Mouse (Mus musculus) midbrain, embryonic 13.5 days (tissue): ENCODE results near the gene Msantd2. TPM values are rescaled to one million over a fixed set of nuclear protein-coding genes. Genes with fewer than 3 reads are reported as not detected.
A peak's percentile ranks its signal among the peaks of the same experiment; 100 is the strongest.

Experiments
- ATAC-seq: fragments of 200-750 bp; cut with Nextera tagmentation; 2 replicates; pipeline ENCODE4 v1.8.0; 2017; ENCODE audit warnings: mild to moderate bottlenecking, moderate TSS enrichment, moderate library complexity
- H3K27ac ChIP-seq: fragments of 300-500 bp; sonication (generic); 2 replicates; pipeline ENCODE4 v1.5.1; 2015; ENCODE audit warnings: inconsistent platforms, mild to moderate bottlenecking, moderate library complexity
- H3K27me3 ChIP-seq: fragments of 300-500 bp; sonication (generic); 2 replicates; pipeline ENCODE4 v1.6.1; 2015; ENCODE audit warnings: mild to moderate bottlenecking, inconsistent platforms
- H3K36me3 ChIP-seq: fragments of 300-500 bp; sonication (generic); 2 replicates; pipeline ENCODE4 v1.6.1; 2015; ENCODE audit warnings: mild to moderate bottlenecking, inconsistent platforms
- H3K4me1 ChIP-seq: fragments of 300-500 bp; sonication (generic); replicated peaks from 2 replicates; pipeline ENCODE4 v1.6.1; 2015; ENCODE audit warnings: inconsistent platforms
- H3K4me2 ChIP-seq: fragments of 300-500 bp; sonication (generic); replicated peaks from 2 replicates; pipeline ENCODE4 v1.6.1; 2015; ENCODE audit warnings: moderate library complexity, mild to moderate bottlenecking, inconsistent platforms
- H3K4me3 ChIP-seq: fragments of 300-500 bp; sonication (generic); replicated peaks from 2 replicates; pipeline ENCODE4 v1.5.1; 2015; ENCODE audit warnings: mild to moderate bottlenecking, inconsistent platforms
- H3K9ac ChIP-seq: fragments of 300-500 bp; sonication (generic); replicated peaks from 2 replicates; pipeline ENCODE4 v1.6.1; 2015; ENCODE audit warnings: mild to moderate bottlenecking, inconsistent platforms
- H3K9me3 ChIP-seq: fragments of 300-500 bp; sonication (generic); 2 replicates; pipeline ENCODE4 v1.6.1; 2016; ENCODE audit warnings: mild to moderate bottlenecking, inconsistent platforms
- WGBS: fragments of 180-500 bp; shearing (Covaris S2); methylation state at CpG from one replicate; pipeline ENCODE4 v1.1.7; 2015; 5-methylcytosine and 5-hydroxymethylcytosine counted together
- polyA plus RNA-seq: library from polyadenylated mRNA; unstranded; fragments of >200 nt; fragmentation: Nextera tagmentation; extraction: Ambion mirVana; gene quantifications from 2 replicates; pipeline ENCODE4 v1.2.1, GENCODE M21; 2015

The Msantd2 gene
- polyA plus RNA-seq, 1 experiment from 2014 or later: 36.5 TPM

DNA sequence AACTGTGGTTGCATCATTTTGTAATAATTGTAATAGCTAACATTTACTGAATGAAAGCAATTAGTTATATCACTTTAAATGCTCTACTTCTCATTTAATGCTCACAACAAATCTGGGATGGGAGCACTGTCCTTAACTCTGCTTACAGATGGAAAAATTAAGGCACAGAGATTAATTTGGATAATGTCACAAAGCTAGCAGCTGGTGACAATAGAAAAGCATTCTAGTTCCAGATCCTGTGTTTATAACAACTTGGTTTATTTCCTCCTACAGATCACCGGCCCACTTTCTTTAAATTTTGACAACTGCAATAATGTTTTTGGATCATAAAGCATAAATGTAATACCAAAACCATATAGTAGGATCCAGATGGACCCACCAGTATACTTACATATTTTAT is 16.9 kb downstream of the Msantd2 start:
- no peak for ATAC-seq
- Histone ChIP-seq H3K4me3 (no peak overlapping the region), H3K36me3 (no peaks in the 10 kb centered on the region), H3K27ac (no peak overlapping the region), H3K27me3 (no peaks in the 10 kb centered on the region), H3K4me1 (no peaks in the 10 kb centered on the region), H3K4me2 (no peak overlapping the region), H3K9ac (no peak overlapping the region), H3K9me3 (0 out of 2 replicates have a peak, but pooled peaks cover 3% of the 10 kb centered on the region)
- WGBS: 93% methylated on average over 1 of the region's 1 CpGs

DNA sequence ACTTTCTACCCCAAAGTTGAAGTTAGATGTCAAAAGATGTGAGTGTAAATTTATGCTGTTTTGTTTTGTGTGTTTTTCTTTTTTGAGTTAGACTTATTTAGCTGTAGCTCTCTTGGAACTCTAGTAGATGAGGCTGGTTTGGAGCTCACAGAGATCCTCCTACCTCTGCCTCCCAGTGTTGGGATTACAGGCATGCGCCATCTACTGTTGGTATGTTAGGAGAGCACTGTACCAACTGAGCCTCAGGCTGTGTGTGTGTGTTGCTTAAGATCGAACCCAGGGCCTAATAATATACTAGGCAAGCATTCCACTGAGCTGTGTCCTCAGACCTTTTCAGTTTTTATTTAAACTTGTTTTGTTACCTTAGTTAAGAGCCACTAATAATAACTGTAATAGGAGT is 23.0 kb downstream of the Msantd2 start:
- Histone ChIP-seq H3K27ac (no peak overlapping the region), H3K4me2 (no peak overlapping the region), H3K4me1 (0 out of 2 replicates have a peak, but pooled peaks cover 2% of the 10 kb centered on the region), H3K9me3 (no peaks in the 10 kb centered on the region), H3K36me3 (no peaks in the 10 kb centered on the region), H3K4me3 (no peak overlapping the region), H3K27me3 (no peaks in the 10 kb centered on the region), H3K9ac (no peak overlapping the region)
- no peak for ATAC-seq
- WGBS: 94% methylated on average over 2 of the region's 2 CpGs

DNA sequence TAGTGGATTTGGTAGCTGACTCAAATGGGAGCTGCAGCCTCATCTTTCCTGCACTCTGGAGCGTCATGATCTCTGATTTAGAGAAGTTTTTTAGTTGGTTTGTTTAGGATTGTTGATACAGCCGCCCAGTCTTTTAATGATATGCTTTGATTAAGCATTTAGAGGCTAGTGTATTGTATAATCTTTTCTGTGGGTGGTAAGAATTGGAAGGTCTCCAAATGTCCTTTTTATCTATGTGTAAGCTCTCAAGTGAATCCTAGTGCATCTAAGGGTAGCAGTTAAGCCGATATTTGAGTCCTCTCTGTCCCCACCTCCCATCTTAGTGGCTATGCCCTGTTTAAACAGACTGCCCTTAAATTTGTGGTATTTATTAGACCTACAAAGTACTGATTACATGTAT is 25.3 kb downstream of the Msantd2 start:
- H3K4me1 ChIP-seq: 0 out of 2 replicates have a peak, but pooled peaks cover 2% of the 10 kb centered on the region
- no peak for ATAC-seq
- no peak overlapping the region for H3K4me3 ChIP-seq
- H3K27ac ChIP-seq: no peak overlapping the region
- no peak overlapping the region for H3K9ac ChIP-seq
- H3K4me2 ChIP-seq: no peak overlapping the region
- no peaks in the 10 kb centered on the region for H3K27me3 ChIP-seq
- H3K36me3 ChIP-seq: peaks cover 8% of the 10 kb centered on the region
- no peaks in the 10 kb centered on the region for H3K9me3 ChIP-seq
- 79% methylated on average over 3 of the region's 3 CpGs for WGBS

DNA sequence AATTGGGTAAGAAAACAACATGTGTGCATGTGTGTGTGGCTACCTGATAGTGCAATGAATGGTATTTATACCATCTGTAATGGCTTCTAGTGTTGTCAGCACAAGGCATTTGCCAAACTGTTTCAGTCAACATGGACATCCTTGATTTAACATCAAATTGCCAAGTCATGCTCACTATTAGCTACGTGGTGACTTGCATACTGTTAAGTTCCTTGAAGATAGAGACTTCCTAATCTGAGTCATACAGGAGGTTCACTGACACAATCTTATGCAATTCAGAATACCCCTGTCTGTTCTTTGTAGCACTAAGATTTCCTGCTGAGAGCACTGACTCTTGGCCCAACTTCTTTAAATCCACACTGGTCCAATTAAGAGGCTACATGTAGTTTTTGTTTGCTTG is 28.3 kb downstream of the Msantd2 start:
- Histone ChIP-seq H3K9ac (no peak overlapping the region), H3K36me3 (peaks cover 31% of the 10 kb centered on the region), H3K4me1 (0 out of 2 replicates have a peak, but pooled peaks cover 2% of the 10 kb centered on the region), H3K27ac (no peak overlapping the region), H3K27me3 (no peaks in the 10 kb centered on the region), H3K9me3 (no peaks in the 10 kb centered on the region), H3K4me3 (no peak overlapping the region), H3K4me2 (no peak overlapping the region)
- WGBS: 74% methylated on average over 1 of the region's 1 CpGs
- ATAC-seq: no peak

DNA sequence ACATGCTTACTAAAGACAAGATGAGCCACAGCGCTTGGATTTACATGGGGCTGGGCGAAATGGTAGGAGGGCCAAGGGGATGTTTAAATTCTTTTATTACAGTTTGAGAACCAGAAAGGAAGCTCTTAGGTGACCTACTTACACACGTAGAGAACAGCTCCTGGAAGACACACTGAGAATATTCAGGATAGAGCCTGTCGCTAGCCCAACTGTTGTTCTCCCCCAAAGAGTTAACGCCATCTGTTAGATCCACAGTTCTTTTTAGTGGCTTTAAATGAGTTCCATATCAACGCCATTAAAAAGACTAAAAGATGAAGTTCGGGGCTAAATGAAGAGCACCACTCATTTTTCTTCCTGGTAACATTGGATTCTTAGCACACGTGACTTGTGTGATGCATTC is 29.9 kb downstream of the Msantd2 start:
- no peak for ATAC-seq
- Histone ChIP-seq H3K9me3 (no peaks in the 10 kb centered on the region), H3K4me2 (no peak overlapping the region), H3K27me3 (no peaks in the 10 kb centered on the region), H3K27ac (no peak overlapping the region), H3K4me1 (0 out of 2 replicates have a peak, but pooled peaks cover 2% of the 10 kb centered on the region), H3K36me3 (peaks cover 41% of the 10 kb centered on the region), H3K4me3 (no peak overlapping the region), H3K9ac (no peak overlapping the region)
- WGBS: 95% methylated on average over 8 of the region's 8 CpGs

DNA sequence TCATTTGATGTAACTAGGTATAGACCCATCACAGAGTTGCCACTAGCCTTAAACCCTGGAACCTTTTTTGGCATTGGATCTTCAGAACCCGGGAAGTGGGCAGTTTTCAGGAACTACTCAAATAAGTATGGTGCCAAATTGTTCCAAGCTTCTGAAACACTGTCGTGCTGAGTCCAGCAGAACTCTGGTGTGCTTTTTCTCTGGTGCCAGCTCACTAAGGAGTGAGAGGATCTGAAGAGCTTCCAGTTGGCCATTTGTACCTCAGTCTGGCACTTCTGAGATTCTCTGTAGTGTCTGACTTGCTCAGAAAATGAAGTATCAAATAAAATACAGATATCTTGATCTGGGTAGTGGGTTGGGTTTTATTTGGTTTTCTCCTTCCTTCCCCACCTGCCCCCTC is 30.9 kb downstream of the Msantd2 start:
- no peak overlapping the region for H3K4me2 ChIP-seq
- no peaks in the 10 kb centered on the region for H3K27me3 ChIP-seq
- no peaks in the 10 kb centered on the region for H3K9me3 ChIP-seq
- ATAC-seq: no peak
- H3K4me3 ChIP-seq: no peak overlapping the region
- H3K27ac ChIP-seq: no peak overlapping the region
- H3K9ac ChIP-seq: no peak overlapping the region
- 93% methylated on average over 2 of the region's 2 CpGs for WGBS
- peaks cover 48% of the 10 kb centered on the region for H3K36me3 ChIP-seq
- 0 out of 2 replicates have a peak, but pooled peaks cover 2% of the 10 kb centered on the region for H3K4me1 ChIP-seq

DNA sequence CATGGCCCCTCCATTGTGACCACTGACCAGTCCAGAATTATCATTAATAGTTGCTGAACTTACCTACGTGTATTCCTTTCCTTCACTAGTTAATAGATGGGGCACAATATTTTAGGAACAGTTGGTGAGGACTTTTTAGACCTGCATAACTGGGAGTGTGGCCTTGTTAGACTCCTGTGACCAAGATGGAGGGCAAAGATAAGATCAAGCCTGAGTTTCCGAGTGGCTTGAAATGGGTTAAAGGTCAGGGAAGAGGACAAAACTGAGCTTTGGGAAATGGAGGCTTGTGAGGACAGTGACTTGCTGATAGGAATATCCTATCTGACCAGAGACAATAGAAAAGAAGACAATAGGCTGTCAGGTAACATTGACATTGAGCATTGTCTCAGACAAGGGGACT is 36.3 kb downstream of the Msantd2 start:
- Histone ChIP-seq H3K4me1 (peaks cover 26% of the 10 kb centered on the region), H3K36me3 (peaks cover 36% of the 10 kb centered on the region), H3K27ac (no peak overlapping the region), H3K4me2 (no peak overlapping the region), H3K9ac (no peak overlapping the region), H3K9me3 (no peaks in the 10 kb centered on the region), H3K4me3 (no peak overlapping the region), H3K27me3 (peaks cover 54% of the 10 kb centered on the region)
- WGBS: 87% methylated on average over 2 of the region's 2 CpGs
- ATAC-seq: no peak

DNA sequence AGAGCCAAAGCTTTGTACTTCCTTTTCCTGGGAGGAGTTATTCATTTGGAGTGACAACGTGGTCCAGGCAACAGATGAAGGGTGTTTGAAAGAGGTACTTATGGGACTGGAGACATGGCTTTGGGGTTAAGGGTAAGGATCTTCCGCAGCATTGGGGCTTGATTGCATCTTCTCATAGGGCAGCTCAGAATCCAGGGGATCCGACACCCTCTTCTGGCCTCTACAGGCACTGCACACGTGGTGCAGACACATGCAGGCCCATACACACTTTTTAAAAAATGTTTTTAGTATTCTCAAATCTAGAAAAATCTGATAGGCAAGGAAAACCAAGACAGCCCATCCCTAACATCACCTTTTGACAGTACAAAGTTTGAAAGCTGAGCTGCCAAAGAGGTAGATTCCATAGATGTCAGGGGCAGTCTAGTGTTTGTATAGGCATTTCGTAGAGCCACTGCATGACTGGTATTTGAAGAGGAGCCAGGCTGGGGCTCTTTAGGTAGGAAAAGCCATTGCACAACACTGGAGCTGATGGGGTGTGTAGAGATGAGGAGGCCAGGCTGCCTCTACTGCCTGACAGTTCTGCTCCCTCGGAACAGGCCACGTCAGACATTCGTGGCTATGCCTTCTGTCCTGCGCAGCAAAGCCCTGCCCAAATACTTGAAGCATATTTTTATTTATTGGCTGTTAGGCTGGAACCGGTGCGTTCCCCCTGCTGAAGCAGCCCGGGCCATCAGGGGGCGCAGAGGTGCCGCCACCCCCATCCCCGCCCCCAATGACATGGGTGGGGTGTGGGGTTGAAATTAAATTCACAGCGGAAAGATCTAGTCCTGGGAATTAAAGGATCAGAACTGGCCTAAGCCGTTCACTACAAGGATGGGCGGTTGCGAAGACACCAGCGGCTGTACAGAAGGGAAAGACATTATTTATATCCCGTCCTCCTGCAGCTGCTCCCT is 37.6 kb downstream of the Msantd2 start:
- 21% methylated on average over 21 of the region's 21 CpGs for WGBS
- Histone ChIP-seq H3K27me3 (peaks cover 66% of the 10 kb centered on the region), H3K4me3 (no peak overlapping the region), H3K36me3 (peaks cover 28% of the 10 kb centered on the region), H3K4me1 (peaks cover 36% of the 10 kb centered on the region), H3K9ac (no peak overlapping the region), H3K27ac (no peak overlapping the region), H3K9me3 (no peaks in the 10 kb centered on the region), H3K4me2 (no peak overlapping the region; the same call in 1 of the 2 replicates)
- peak; percentile 21; the same call in 1 of the 2 replicates for ATAC-seq

DNA sequence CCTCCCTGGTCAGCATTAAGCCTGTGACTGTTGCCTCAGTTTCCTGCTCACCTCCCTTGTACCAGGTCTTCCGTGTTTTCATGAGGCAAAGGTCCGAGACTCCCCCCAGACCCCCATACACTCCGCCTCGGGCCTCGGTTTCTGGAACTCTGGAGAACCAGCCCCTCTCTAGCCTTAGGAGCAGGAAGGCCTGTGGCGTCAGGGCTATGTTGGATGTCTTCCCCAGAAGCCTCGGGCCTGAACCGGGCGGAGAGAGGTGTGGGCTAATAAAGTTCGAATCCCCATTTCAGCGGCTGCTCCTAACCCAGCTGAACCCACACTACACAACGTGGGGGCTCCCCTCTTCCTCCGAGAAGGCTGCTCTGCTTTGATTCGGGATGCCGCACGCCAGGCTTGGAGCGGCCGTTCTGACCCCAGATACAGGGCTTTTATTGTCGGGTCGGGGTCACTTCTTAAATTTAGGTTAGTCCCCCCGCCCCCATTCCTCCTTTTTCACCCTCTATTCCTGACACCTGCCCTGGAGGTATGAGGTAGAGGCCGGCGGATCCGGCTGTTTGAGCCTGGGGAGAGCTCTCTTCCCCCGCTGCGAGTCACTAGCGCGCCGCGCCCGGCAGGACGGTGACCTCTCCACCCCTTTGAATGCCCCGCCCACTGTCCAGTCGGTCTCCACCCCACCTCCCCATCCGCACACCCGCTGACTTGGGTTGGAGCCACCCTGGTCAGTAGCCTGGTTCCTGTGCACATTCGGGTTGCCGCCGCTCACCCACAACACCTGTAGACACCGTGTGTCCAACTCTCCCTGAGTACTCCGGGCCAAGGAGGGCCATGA is 38.5 kb downstream of the Msantd2 start, which contains the start of gene Esam:
Gene Esam, plus strand, starts transcription at position 683 of the 829 bp plus-strand sequence.
- Histone ChIP-seq H3K27ac (no peak within 1 kb of the TSS), H3K4me1 (peaks cover 36% of the 10 kb centered on the region), H3K27me3 (peaks cover 73% of the 10 kb centered on the region), H3K9me3 (no peaks in the 10 kb centered on the region), H3K4me3 (0 out of 2 replicates have a peak within 1 kb of the TSS, but pooled peaks have one; percentile 6), H3K36me3 (peaks cover 22% of the 10 kb centered on the region), H3K9ac (no peak within 1 kb of the TSS; the same call in 1 of the 2 replicates), H3K4me2 (peak within 1 kb of the TSS; percentile 21)
- WGBS: 4% methylated on average over 41 of the region's 41 CpGs
- peak; percentile 32; the same call in 1 of the 2 replicates for ATAC-seq

DNA sequence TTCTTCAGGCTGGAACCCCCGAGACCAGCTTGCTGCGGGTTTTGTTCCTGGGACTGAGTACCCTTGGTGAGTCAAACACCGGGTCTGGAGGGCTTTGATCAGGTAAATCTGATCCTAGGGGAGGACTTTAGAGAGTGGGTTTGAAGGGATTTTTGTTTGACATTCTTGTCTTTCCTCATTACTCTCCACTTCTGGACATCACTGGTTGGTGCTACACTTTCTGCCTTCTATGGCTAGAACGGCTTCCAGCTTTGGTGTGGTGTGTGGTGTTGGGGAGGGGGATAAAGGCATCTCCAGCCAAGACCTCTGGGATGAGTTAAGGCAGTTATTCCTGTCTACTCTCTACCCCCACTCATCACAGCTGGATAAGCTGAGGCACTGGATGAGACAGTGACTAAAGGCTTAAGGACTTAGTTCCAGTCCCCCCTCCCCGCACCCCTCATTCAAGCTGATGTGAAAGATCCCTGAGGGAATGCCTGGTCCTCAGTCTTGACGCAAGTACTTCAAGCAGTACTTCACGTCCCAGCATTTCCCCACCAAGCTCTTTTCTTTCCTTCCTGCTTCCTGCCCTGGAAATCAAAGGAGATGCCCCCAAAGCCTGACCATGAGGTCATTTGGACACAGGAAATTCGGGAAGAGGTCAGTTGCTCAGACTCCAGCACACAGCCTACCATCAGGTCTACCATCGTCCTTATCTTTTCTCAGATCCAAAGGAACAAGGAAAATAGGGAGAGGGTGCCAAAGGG is 39.3 kb downstream of the Msantd2 start:
- 0 out of 2 replicates have a peak overlapping the region, but pooled peaks have one; percentile 6 for H3K4me3 ChIP-seq

More for the DNA sequence above, 39.3 kb downstream of the Msantd2 start:
- no peak for ATAC-seq
- Histone ChIP-seq H3K4me1 (peaks cover 36% of the 10 kb centered on the region), H3K9me3 (no peaks in the 10 kb centered on the region), H3K27me3 (peaks cover 81% of the 10 kb centered on the region), H3K9ac (no peak overlapping the region; the same call in 1 of the 2 replicates), H3K27ac (no peak overlapping the region), H3K4me2 (peak overlapping the region; percentile 21; the same call in 1 of the 2 replicates), H3K36me3 (peaks cover 15% of the 10 kb centered on the region)
- WGBS: 19% methylated on average over 9 of the region's 9 CpGs
